Mouse (Mus musculus) cerebellum, postnatal 25 days (tissue): ENCODE results near the gene Ptk6.

ENCODE experiments used
- DNase-seq, 2 experiments: peaks; one replicate each; pipeline ENCODE4 v3.0.0; 2021; ENCODE audit warnings: mixed read lengths in 2 of 2

Gene Ptk6

DNA sequence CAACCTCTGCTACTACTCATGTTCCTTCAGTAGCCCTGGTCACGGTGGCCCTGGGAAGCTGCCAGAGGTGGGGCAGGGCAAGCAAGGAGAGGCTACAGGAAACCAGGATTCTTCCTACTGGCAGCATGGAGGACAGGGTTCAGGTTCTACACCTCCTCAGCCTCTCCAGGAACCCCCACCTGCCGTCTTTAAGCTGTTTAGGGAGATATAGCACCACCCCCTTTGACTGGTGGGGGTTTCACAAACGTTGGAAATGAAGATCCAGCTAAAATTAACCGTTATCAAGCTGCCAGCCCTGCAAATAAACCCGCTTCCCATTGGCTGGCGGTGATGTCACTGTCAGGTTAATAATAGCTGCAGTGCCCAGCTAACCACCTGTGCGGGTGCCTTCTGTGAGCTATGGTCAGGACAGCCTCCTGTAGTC lies 43.5 kb downstream of the Ptk6 start:
- DNase-seq: peak; percentile 90 to 92

DNA sequence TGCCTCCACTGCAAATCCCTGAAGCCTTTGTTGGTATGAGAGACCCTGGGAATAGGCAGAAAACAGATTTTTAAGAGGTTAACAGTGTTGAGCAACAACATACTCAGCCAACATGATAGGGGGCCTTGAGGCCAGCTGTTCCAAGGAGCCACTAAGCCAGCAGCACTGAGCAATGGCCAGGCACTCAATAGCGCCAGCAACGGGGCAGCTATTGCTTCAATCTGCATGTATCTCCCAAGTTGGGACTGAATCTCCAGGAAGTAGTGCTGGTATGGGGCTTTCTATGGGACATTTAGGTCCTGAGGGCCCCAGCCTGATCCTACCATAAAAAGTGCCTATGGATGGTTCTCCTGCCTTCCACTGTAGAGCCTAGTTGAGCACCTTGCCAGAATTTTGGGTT lies 44.1 kb downstream of the Ptk6 start:
- peak in 1 of 2 experiments; percentile 35 for DNase-seq

DNA sequence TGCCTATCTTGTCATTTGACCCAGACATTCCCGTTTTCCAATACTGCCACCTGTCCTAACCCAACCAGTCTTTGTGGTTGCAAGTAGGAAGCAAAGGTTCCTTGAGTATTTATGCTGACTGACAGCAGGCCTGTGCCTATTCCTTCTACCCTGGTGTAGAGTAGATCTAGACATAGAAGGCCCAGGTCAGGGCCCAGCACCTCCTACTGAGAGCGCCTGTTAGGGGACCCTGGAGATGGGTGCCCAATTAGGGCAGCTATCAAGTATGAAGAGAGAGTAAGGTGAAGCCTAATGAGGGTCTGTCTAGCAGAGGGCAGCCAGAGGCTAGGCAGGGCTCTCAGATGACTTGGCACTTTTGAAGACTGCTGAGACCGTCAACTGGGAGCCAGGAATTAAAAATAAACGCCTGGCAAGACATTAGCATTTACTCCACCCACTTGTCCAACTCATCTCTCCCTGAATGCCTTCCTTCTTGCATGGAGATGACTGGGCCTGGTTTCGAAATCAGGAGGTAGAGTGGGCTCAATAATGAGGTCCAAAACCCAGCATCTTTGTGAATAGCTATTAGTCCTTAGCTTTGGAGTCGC lies 44.8 kb downstream of the Ptk6 start:
- peak; percentile 35 to 44 for DNase-seq

DNA sequence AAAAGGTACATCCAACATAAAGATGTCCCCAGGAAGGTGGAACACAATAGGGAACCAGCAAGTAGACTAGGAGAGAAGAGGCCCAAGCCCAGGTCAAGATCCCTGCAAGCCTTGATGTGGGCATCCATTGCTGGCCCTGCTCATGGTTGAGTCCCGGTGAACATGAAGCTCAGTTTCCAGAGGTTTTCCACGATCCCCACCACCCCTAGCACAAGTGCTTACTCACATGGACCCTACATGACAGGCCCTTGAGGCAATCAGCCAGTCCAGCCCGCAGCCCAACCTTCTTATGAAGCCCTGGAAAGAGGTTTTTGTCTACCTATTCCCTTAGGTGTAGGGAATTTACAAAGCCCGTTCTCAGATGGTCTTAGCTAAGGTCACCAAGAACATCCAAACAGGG lies 45.4 kb downstream of the Ptk6 start:
- DNase-seq: no peak

DNA sequence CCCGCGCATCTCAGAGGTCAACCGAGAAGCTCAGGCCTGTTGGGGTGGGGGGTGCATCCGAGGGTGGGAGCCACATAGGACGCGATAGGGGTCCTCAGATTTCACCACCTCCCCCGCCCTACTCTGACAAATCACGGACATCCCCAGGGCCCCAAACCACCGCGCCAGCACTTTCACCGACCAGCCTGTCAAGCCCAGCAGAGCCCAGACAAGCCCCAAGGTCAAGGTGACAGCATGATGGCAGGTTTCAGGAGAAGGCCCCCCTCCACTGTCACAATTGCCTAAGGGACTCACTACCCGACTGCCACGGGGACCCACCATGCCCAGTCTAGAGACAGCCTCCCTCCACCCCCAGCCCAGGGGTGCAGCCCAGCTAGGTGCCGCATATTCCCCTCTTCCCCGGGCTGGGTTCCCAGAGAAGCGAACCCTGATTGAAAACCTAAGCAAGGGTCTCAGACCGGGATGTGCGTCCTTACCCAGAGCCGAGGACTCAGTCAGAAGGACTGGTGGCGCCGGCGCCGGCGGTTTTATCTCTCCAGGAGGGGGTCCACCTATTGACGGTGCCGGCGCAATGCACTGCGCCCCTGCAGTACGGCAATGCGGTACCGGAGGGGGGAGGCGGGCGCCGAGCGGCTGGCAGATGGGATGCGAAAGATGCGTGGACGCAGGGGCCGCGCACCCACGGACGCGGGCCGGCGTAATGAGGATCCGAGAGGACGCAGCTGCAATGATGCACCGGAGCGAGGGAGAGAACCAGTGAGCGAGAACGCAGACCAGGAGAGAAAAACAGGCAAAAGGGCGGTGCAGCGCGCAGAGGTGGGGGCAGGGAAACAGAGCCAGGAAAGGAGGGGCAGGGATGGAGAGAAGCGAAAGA lies 46.1 kb downstream of the Ptk6 start, which contains the start of gene Eef1a2:
Gene Eef1a2 (minus strand): TSS at position 767 of the 874 bp plus-strand sequence.
- DNase-seq: peak; percentile 91 to 92

DNA sequence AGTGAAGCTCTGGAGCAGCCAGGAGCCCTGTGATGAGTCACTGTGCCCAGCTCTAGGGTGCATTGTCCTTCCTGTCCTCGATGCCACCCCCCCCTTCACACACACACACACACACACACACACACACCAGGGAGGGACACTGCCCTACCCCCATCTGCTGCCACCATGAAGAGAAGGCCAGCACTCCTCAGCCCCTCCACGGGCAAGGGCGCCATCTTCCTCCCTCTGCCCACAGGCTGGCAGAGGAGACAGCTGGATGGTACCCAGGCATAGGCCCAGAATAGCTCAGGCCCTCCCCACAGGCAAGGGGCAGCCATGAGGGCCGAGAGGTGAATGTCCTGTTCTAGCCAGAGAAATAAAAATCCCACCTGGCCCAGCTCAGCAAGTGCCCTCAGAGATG lies 46.8 kb downstream of the Ptk6 start:
- peak; percentile 84 to 85 for DNase-seq

DNA sequence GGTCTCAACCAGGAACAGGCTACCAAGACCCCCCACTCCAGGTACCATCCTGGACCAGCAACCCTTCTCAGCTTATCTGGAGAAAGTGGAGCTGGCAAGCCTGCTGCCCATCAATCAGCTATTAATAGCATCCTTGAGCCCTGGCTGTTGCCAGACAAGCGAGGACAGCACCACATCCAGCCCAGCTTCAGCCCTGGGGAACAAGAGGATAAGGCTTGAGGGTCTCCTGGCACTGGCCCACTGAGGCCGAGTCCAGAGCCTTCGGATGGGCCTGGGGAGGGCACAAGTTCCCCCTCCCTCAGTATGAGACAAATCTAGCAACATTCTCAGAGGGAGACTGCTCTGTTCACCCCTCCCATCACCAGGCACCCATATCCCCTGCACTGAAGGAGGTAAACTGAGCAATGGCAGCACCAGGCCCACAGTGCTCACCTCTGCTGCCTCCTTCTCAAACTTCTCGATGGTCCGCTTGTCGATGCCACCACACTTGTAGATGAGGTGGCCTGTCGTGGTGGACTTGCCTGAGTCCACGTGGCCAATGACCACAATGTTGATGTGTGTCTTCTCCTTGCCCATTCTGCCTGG lies 47.7 kb downstream of the Ptk6 start:
- peak; percentile 37 to 51 for DNase-seq

DNA sequence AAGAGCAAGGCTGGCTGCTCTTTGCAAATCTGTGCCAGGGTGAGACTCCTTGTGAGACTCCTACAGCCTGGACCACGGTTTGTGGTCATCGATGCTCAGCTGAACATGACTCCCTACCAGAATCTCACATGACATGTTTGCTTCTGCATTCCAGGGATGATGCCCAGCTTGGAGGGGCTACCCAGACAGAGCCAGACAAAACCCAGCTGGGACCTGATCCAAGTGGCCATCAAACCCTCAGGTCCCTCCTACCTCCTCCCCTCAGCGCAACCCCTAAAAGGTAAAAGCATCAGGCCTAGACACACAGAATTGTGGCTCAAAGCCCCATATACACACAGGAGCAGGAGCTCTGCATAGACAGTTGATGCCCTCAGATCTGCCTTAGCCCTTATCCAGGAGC lies 48.2 kb downstream of the Ptk6 start:
- peak; percentile 27 to 51 for DNase-seq

DNA sequence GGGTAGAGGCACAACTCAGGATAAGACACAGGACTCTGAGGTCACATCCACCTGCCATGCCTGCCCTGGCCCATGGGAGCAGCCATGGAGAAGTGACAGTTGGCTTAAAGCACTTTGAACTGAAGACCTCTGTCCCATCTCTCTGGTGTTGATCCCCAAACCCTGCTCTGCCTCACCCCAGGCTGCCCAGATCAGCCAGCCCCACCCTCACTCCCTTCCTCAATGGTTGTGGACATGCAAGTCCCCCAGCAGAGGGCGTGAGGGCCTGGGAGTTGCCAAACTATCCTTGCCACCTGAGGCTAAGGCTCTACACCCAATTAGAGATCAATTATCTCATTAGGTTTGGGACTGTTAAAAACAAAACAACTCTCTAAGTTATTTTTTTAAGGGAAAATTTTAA lies 48.8 kb downstream of the Ptk6 start:
- peak; percentile 65 to 80 for DNase-seq

DNA sequence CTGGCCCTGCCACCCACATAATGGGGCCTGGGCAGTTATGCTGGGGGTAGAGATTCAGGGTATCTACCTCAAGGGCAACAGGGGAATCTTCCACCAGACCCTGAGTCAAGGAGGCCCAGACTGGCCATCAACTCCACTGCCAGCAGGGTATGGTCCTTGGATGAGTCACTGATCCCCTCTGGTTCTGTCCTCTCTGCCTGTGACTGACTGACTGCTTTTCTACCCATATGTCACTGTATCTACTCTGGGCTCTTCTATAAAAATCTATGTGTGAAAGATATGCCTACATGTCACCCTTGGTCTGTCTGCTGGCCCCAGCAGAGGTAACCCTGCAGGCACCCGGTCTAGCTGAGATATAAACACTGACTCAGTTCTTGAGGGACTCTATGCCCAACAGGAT lies 49.5 kb downstream of the Ptk6 start:
- DNase-seq: peak in 1 of 2 experiments; percentile 15

DNA sequence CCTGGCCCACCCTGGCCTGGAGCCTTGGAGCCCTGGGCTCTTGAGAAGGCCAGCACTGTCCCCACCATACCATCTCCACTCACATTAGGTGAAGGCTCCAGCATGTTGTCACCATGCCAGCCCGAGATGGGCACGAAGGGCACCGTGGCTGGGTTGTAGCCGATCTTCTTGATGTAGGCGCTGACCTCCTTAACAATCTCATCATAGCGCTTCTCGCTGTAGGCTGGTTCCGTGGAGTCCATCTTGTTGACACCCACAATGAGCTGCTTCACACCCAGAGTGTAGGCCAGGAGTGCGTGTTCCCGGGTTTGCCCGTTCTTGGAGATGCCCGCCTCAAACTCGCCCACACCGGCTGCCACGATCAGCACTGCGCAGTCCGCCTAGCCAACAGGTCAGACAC lies 49.9 kb downstream of the Ptk6 start:
- DNase-seq: peak; percentile 42 to 61

DNA sequence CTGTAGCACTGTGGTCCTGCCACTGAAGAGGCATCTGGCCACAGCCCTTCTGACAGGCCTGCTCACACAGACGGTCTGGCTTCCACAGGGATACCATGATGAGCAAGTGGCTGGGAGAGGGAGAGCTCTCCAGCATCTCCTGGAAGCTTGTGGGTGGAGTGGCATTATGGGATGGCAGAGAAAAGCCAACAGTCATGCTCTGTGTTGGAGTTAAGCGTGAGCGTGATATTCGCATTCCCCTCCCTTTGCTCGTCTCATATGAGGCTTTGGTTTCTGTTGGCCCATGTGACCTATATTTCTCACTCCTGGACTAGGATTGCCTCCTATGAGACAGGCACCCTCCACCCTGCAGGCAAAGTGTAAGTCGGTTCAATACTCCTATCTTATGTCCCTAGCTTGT lies 52.3 kb downstream of the Ptk6 start:
- peak in 1 of 2 experiments; percentile 33 for DNase-seq

DNA sequence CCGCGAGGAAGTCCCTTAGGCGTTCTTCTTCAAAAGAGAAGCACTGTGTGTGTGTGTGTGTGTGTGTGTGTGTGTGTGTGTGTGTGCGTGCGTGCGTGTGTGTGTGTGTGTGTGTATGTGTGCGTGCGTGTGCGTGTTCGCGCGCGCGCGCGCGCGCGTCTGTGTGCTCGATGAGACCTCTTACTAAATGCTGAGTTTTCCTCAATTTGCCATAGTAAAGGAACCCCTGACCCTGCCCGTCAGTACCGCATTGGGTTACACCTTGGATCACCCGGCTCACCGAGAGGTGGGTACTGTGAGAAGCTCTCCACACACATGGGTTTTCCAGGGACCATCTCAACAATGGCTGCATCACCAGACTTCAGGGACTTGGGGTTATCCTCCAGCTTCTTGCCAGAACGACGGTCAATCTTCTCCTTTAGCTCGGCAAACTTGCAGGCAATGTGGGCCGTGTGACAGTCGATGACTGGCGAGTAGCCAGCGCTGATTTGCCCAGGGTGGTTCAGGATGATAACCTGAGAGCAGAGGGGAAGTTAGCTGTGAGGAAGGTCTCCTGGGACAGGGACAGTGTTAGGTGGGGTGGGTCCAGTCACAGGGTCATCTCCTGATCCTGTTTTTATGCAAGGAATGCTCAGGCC lies 54.2 kb downstream of the Ptk6 start:
- DNase-seq: peak; percentile 64 to 75

DNA sequence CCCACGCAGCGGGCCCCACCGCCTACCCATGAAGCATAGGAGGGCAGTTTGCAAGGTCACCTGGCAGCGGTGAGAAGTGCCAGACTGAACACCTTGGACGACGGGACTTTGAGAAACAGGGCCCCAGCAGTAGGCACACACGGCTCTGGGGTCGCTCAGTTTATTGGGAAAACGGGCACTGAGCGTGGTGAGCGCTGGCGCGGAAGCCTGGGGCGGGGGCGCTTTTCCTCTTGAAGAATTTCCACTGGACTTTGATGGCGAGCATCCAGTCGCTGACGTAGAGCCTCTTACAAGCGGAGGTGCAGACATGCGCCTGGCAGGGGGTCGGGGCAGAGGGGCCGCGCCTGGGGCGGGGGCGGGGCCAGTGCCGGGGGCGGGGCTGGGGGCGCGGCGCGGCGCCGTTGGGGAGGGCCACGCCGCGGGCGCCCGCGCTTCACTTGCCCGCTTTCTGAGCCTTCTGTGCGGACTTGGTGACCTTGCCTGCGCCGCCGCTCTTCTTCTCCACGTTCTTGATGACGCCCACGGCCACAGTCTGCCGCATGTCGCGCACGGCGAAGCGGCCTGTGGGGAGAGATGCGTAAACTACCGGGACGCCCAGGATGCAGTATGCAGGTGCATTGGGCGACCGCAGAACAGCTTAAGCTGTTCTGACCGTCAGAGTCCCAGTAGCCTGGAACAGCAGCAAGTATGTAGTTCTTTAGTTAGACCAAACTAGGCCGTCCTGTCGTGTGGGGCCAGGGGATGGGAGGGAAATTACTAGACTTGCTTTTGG lies 54.9 kb downstream of the Ptk6 start:
- peak; percentile 65 to 76 for DNase-seq

DNA sequence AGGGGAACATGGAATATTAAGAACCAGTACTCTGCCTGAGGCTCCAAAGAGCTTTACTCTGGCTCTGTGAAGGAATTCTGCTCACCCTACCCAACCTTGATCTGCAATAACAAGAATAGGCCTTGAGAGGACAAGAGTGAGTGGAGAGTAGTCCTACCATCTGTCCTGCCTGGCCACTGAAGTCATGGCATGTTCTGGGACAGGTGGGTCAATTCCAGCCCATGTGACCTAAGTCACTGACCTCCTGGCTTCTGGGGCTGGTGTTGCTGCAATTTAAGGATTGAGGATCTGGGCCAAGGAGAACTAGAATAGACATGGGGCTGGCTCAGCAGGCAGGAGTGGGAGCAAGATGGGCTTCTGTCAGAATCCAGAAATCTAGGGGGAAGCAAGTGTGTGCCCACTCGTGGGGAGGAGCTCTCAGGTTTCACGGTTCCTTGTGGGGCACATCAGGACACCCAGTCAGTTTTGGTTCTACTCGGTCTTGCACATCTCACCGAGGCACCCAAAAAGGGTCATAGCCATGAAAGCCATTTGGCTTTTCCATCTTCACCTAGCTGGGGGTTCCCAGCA lies 55.5 kb downstream of the Ptk6 start:
- DNase-seq: peak in 1 of 2 experiments; percentile 47

DNA sequence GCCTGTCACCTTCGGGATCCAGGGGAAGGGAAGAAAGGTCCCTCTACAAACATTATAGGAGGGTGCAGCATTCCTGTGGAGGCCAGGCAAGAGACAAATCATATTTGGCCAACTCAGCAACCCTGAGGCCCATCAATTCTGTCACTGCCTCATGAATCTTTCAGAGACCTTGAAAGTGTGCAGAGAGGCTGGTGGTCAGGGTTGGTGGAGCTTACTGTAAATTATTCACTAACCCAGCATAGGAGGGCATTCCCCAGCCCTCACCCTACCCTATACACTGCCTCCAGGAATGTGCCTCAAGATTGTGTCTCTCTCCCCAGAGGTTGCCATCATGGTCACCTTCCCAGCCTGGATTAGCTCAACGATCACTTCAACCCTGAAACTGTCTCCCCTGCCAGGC lies 57.9 kb downstream of the Ptk6 start:
- DNase-seq: no peak
